Mouse (Mus musculus): ENCODE data around the gene Myl6. TPM values are rescaled to one million over a fixed set of nuclear protein-coding genes. Genes with fewer than 3 reads are reported as not detected.
A peak's percentile ranks its signal among the peaks of the same experiment; 100 is the strongest.

Myl6 gene
- polyA plus RNA-seq, 1 experiment from 2014 or later: 3,187 TPM

GRCm38 (mm10) chr10:128487861-128488712, 5.9 kb downstream of the Myl6 start:
- H3K4me2 ChIP-seq (replicated peaks; ENCODE audit: low read depth): no peak overlapping the region
- no peaks in the 10 kb centered on the region for H3K9me3 ChIP-seq (ENCODE audit: control insufficient read depth, low read length)
- ATAC-seq (ENCODE audit: low FRiP score, low TSS enrichment): no peak
- H3K9ac ChIP-seq (ENCODE audit: low read length): no peak overlapping the region
- H3K27me3 ChIP-seq (ENCODE audit: control insufficient read depth, insufficient read depth, low read length): no peaks in the 10 kb centered on the region
- peaks cover 37% of the 10 kb centered on the region for H3K36me3 ChIP-seq (ENCODE audit: control insufficient read depth, insufficient read depth, low read length)
- H3K4me1 ChIP-seq (replicated peaks; ENCODE audit: control insufficient read depth, insufficient read depth): peaks cover 4% of the 10 kb centered on the region; the same call in 1 of the 2 replicates
- DNase-seq (ENCODE audit: low spot score): no peak
- 86% methylated on average over 22 of the region's 22 CpGs for WGBS
- H3K4me3 ChIP-seq (ENCODE audit: low read depth, low read length): no peak overlapping the region
- TF ChIP-seq EP300 (optimal IDR thresholded peaks at IDR 0.05): no peak
- no peak for TF ChIP-seq CTCF (IDR thresholded peaks at IDR 0.05; ENCODE audit: low read depth)
- peak overlapping the region; percentile 99; the same call in 1 of the 2 replicates for H3K27ac ChIP-seq (replicated peaks)

GRCm38 (mm10) chr10:128486370-128486769, 7.6 kb downstream of the Myl6 start:
- no peak for DNase-seq (ENCODE audit: low spot score)
- Histone ChIP-seq H3K4me2 (replicated peaks; ENCODE audit: low read depth) (no peak overlapping the region), H3K36me3 (ENCODE audit: control insufficient read depth, insufficient read depth, low read length) (peaks cover 52% of the 10 kb centered on the region), H3K27ac (replicated peaks) (no peak overlapping the region), H3K9ac (ENCODE audit: low read length) (no peak overlapping the region), H3K27me3 (ENCODE audit: control insufficient read depth, insufficient read depth, low read length) (no peaks in the 10 kb centered on the region), H3K4me3 (ENCODE audit: low read depth, low read length) (no peak overlapping the region), H3K9me3 (ENCODE audit: control insufficient read depth, low read length) (no peaks in the 10 kb centered on the region), H3K4me1 (replicated peaks; ENCODE audit: control insufficient read depth, insufficient read depth) (peaks cover 4% of the 10 kb centered on the region; the same call in 1 of the 2 replicates)
- TF ChIP-seq EP300 (optimal IDR thresholded peaks at IDR 0.05): no peak
- TF ChIP-seq CTCF (IDR thresholded peaks at IDR 0.05; ENCODE audit: low read depth): no peak
- 84% methylated on average over 7 of the region's 7 CpGs for WGBS
- no peak for ATAC-seq (ENCODE audit: low FRiP score, low TSS enrichment)

GRCm38 (mm10) chr10:128474366-128474765, 19.6 kb downstream of the Myl6 start:
- no peak for DNase-seq (ENCODE audit: low spot score)
- Histone ChIP-seq H3K4me3 (ENCODE audit: low read depth, low read length) (no peak overlapping the region), H3K27ac (replicated peaks) (no peak overlapping the region), H3K36me3 (ENCODE audit: control insufficient read depth, insufficient read depth, low read length) (peaks cover 49% of the 10 kb centered on the region), H3K27me3 (ENCODE audit: control insufficient read depth, insufficient read depth, low read length) (no peaks in the 10 kb centered on the region), H3K4me1 (replicated peaks; ENCODE audit: control insufficient read depth, insufficient read depth) (no peaks in the 10 kb centered on the region), H3K9me3 (ENCODE audit: control insufficient read depth, low read length) (no peaks in the 10 kb centered on the region), H3K9ac (ENCODE audit: low read length) (no peak overlapping the region), H3K4me2 (replicated peaks; ENCODE audit: low read depth) (no peak overlapping the region)
- TF ChIP-seq CTCF (IDR thresholded peaks at IDR 0.05; ENCODE audit: low read depth): no peak
- TF ChIP-seq EP300 (optimal IDR thresholded peaks at IDR 0.05): no peak
- WGBS: 89% methylated on average over 12 of the region's 12 CpGs
- no peak for ATAC-seq (ENCODE audit: low FRiP score, low TSS enrichment)

- no peak for DNase-seq (ENCODE audit: low spot score)
- H3K27ac ChIP-seq (replicated peaks): peak overlapping the region; percentile 96
- WGBS: 6% methylated on average over 5 of the region's 5 CpGs
Observed at GRCm38 (mm10) chr10:128460270-128460630, 33.7 kb downstream of the Myl6 start.

GRCm38 (mm10) chr10:128459409-128460269, 34.3 kb downstream of the Myl6 start:
- Histone ChIP-seq H3K27ac (replicated peaks) (peak overlapping the region; percentile 96), H3K9ac (ENCODE audit: low read length) (peak overlapping the region; percentile 90), H3K9me3 (ENCODE audit: control insufficient read depth, low read length) (no peaks in the 10 kb centered on the region), H3K4me1 (replicated peaks; ENCODE audit: control insufficient read depth, insufficient read depth) (0 out of 2 replicates have a peak, but pooled peaks cover 2% of the 10 kb centered on the region), H3K4me2 (replicated peaks; ENCODE audit: low read depth) (peak overlapping the region; percentile 76), H3K27me3 (ENCODE audit: control insufficient read depth, insufficient read depth, low read length) (no peaks in the 10 kb centered on the region), H3K36me3 (ENCODE audit: control insufficient read depth, insufficient read depth, low read length) (peaks cover 17% of the 10 kb centered on the region), H3K4me3 (ENCODE audit: low read depth, low read length) (peak overlapping the region; percentile 93)
- ATAC-seq (ENCODE audit: low FRiP score, low TSS enrichment) (peak; percentile 55), DNase-seq (ENCODE audit: low spot score) (no peak)
- under 1% methylated on average over 40 of the region's 67 CpGs for WGBS
- TF ChIP-seq EP300 (optimal IDR thresholded peaks at IDR 0.05) (no peak), CTCF (IDR thresholded peaks at IDR 0.05; ENCODE audit: low read depth) (no peak)

More at GRCm38 (mm10) chr10:128460270-128460630, 33.7 kb downstream of the Myl6 start:
- H3K9me3 ChIP-seq (ENCODE audit: control insufficient read depth, low read length): no peaks in the 10 kb centered on the region
- H3K27me3 ChIP-seq (ENCODE audit: control insufficient read depth, insufficient read depth, low read length): no peaks in the 10 kb centered on the region
- peak overlapping the region; percentile 76 for H3K4me2 ChIP-seq (replicated peaks; ENCODE audit: low read depth)
- 0 out of 2 replicates have a peak, but pooled peaks cover 2% of the 10 kb centered on the region for H3K4me1 ChIP-seq (replicated peaks; ENCODE audit: control insufficient read depth, insufficient read depth)
- TF ChIP-seq CTCF (IDR thresholded peaks at IDR 0.05; ENCODE audit: low read depth) (no peak), EP300 (optimal IDR thresholded peaks at IDR 0.05) (no peak)
- H3K36me3 ChIP-seq (ENCODE audit: control insufficient read depth, insufficient read depth, low read length): peaks cover 20% of the 10 kb centered on the region
- ATAC-seq (ENCODE audit: low FRiP score, low TSS enrichment): no peak
- H3K4me3 ChIP-seq (ENCODE audit: low read depth, low read length): peak overlapping the region; percentile 93
- H3K9ac ChIP-seq (ENCODE audit: low read length): peak overlapping the region; percentile 90
